Mouse (Mus musculus): Measurements from ENCODE around the gene Szrd1.

GRCm38 (mm10) chr4:141072502-141072901 is 67.1 kb downstream of the Szrd1 start:
- TF ChIP-seq CTCF (IDR thresholded peaks at IDR 0.05; ENCODE audit: low read depth) (no peak), EP300 (optimal IDR thresholded peaks at IDR 0.05) (no peak)
